Mouse (Mus musculus) ES-Bruce4 (cell line): Measurements from ENCODE around the gene Icam4. TPM values are rescaled to one million over a fixed set of nuclear protein-coding genes. Genes with fewer than 3 reads are reported as not detected.

ENCODE experiments used
- H3K27ac ChIP-seq: 2 replicates; pipeline ENCODE4 v1.5.1; 2012; ENCODE audit warnings: low read length, inconsistent platforms; ENCODE audit not compliant: insufficient read depth
- H3K27me3 ChIP-seq: 2 replicates; pipeline ENCODE4 v1.6.1; 2012; ENCODE audit warnings: mild to moderate bottlenecking, low read length, inconsistent platforms; ENCODE audit not compliant: control insufficient read depth, poor library complexity, insufficient read depth, severe bottlenecking
- H3K36me3 ChIP-seq: 2 replicates; pipeline ENCODE4 v1.6.1; 2012; ENCODE audit warnings: inconsistent platforms, mild to moderate bottlenecking, low read length, moderate library complexity; ENCODE audit not compliant: control insufficient read depth, poor library complexity, insufficient read depth, severe bottlenecking
- H3K4me1 ChIP-seq: one replicate; pipeline ENCODE4 v1.8.1; 2011; ENCODE audit warnings: low read length; ENCODE audit not compliant: control insufficient read depth, insufficient read depth
- H3K4me3 ChIP-seq: 2 replicates; pipeline ENCODE4 v1.5.1; 2011; ENCODE audit warnings: low read depth, mild to moderate bottlenecking, low read length
- H3K9ac ChIP-seq: 2 replicates; pipeline ENCODE4 v1.6.1; 2012; ENCODE audit warnings: low read depth, mild to moderate bottlenecking, inconsistent platforms; ENCODE audit not compliant: poor library complexity, severe bottlenecking
- H3K9me3 ChIP-seq: replicated peaks from 2 replicates; pipeline ENCODE4 v1.6.1; 2012; ENCODE audit warnings: mild to moderate bottlenecking, low read length, inconsistent platforms; ENCODE audit not compliant: control insufficient read depth, poor library complexity, insufficient read depth, severe bottlenecking
- CTCF ChIP-seq: IDR thresholded peaks from one replicate; pipeline ENCODE4 v1.8.1; 2011; ENCODE audit warnings: low read depth, low read length
- EP300 ChIP-seq: IDR thresholded peaks from 2 replicates; pipeline ENCODE4 v1.6.1; 2011; ENCODE audit warnings: low read depth, low read length; ENCODE audit not compliant: insufficient read depth
- POLR2A ChIP-seq: IDR thresholded peaks from one replicate; pipeline ENCODE4 v1.8.1; 2011; ENCODE audit warnings: low read length; ENCODE audit not compliant: insufficient read depth
- polyA plus RNA-seq: library from polyadenylated mRNA; stranded (reverse); fragments of >200 nt; gene quantifications from 2 replicates; pipeline ENCODE4 v1.2.4, GENCODE M21; 2011; ENCODE audit warnings: low read depth; ENCODE audit not compliant: missing spikeins, insufficient read depth, insufficient read length

Icam4 gene
- polyA plus RNA-seq, 1 experiment, result not detected

GRCm38 (mm10) chr9:21025258-21025810 lies 3.8 kb upstream of the Icam4 start:
- no peak overlapping the region for H3K4me3 ChIP-seq

DNA sequence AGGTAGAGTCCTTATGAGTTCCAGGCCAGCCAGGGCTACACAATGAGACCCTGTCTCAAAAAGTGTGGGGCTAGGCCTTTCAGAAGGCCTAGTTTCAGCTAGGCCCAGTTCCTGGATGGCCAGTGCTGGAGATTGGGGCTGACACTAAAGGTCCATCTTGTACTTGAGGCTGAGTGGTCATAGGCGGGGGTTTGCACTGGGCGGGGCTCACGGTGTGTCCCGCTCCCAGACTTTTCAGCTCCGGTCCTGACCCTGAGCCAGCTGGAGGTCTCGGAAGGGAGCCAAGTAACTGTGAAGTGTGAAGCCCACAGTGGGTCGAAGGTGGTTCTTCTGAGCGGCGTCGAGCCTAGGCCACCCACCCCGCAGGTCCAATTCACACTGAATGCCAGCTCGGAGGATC lies 2.3 kb upstream of the Icam4 start:
- Histone ChIP-seq H3K9ac (no peak overlapping the region), H3K27me3 (no peaks in the 10 kb centered on the region)
- no peak for TF ChIP-seq POLR2A
- TF ChIP-seq EP300, result no peak
- TF ChIP-seq CTCF, result no peak

More at GRCm38 (mm10) chr9:21025258-21025810, 3.8 kb upstream of the Icam4 start:
- H3K27me3 ChIP-seq, result no peaks in the 10 kb centered on the region
- no peak overlapping the region for H3K27ac ChIP-seq
- peaks cover 9% of the 10 kb centered on the region for H3K36me3 ChIP-seq
- no peak for TF ChIP-seq EP300
- no peak for TF ChIP-seq POLR2A
- no peak for TF ChIP-seq CTCF
- H3K4me1 ChIP-seq, result peaks cover 9% of the 10 kb centered on the region
- H3K9me3 ChIP-seq, result no peaks in the 10 kb centered on the region
- no peak overlapping the region for H3K9ac ChIP-seq

GRCm38 (mm10) chr9:21027774-21028290 lies 1.3 kb upstream of the Icam4 start:
- H3K4me3 ChIP-seq, result no peak overlapping the region
- H3K27me3 ChIP-seq, result no peaks in the 10 kb centered on the region; the same call in 1 of the 2 replicates
- no peak overlapping the region for H3K9ac ChIP-seq
- H3K4me1 ChIP-seq, result peaks cover 9% of the 10 kb centered on the region
- peak; percentile 80 for TF ChIP-seq EP300
- no peak for TF ChIP-seq CTCF
- no peak for TF ChIP-seq POLR2A
- H3K9me3 ChIP-seq, result no peaks in the 10 kb centered on the region
- H3K36me3 ChIP-seq, result peaks cover 3% of the 10 kb centered on the region; the same call in 1 of the 2 replicates
- H3K27ac ChIP-seq, result no peak overlapping the region

More for the DNA sequence above, 2.3 kb upstream of the Icam4 start:
- H3K4me3 ChIP-seq, result no peak overlapping the region
- H3K9me3 ChIP-seq, result no peaks in the 10 kb centered on the region
- peaks cover 9% of the 10 kb centered on the region for H3K4me1 ChIP-seq
- H3K36me3 ChIP-seq, result peaks cover 3% of the 10 kb centered on the region; the same call in 1 of the 2 replicates
- no peak overlapping the region for H3K27ac ChIP-seq

DNA sequence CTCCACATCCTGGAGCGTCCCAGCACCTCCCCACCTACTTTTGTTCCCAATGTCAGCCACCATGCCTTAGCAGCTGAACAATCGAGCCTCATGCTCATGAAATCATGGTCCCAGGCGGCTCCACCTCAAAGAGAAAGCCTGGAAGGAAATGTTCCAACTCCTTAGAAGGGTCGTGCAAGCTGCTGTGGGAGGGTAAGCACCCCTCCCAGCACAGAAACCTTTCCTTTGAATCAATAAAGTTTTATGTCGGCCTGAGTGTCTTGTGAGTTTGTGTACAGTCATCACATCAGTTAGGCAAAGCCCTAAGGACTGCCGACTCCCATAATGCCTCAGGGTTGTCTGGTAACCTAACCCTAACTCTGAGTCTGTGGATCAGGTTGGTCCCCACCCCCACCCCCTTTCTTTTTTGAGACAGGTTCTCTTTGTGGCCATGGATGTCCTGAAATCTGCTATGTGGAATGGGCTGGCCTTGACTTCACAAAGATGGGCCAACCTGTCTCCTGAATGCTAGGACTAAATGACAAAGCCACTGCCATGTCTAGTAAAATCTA lies 538 bp upstream of the Icam4 start:
- Histone ChIP-seq H3K9ac (no peak overlapping the region), H3K9me3 (no peaks in the 10 kb centered on the region), H3K4me3 (no peak overlapping the region), H3K27ac (0 out of 2 replicates have a peak overlapping the region, but pooled peaks have one; percentile 10), H3K27me3 (no peaks in the 10 kb centered on the region; the same call in 1 of the 2 replicates), H3K36me3 (peaks cover 3% of the 10 kb centered on the region; the same call in 1 of the 2 replicates), H3K4me1 (peaks cover 9% of the 10 kb centered on the region)
- TF ChIP-seq POLR2A (no peak), EP300 (no peak), CTCF (no peak)

- H3K4me3 ChIP-seq, result peak overlapping the region; percentile 44
- H3K27ac ChIP-seq, result no peak overlapping the region
- H3K27me3 ChIP-seq, result no peaks in the 10 kb centered on the region; the same call in 1 of the 2 replicates
- no peaks in the 10 kb centered on the region for H3K9me3 ChIP-seq
- peaks cover 9% of the 10 kb centered on the region for H3K4me1 ChIP-seq
- no peak for TF ChIP-seq EP300
- no peak for TF ChIP-seq CTCF
- TF ChIP-seq POLR2A, result no peak
- peak overlapping the region; percentile 23 for H3K9ac ChIP-seq
- H3K36me3 ChIP-seq, result peaks cover 3% of the 10 kb centered on the region; the same call in 1 of the 2 replicates
Measured at GRCm38 (mm10) chr9:21030055-21030600, 955 bp downstream of the Icam4 start.

GRCm38 (mm10) chr9:21030781-21031250 lies 1.6 kb downstream of the Icam4 start:
- H3K9me3 ChIP-seq, result no peaks in the 10 kb centered on the region
- H3K36me3 ChIP-seq, result peaks cover 1% of the 10 kb centered on the region; the same call in 1 of the 2 replicates
- H3K4me1 ChIP-seq, result peaks cover 9% of the 10 kb centered on the region
- H3K27me3 ChIP-seq, result no peaks in the 10 kb centered on the region; the same call in 1 of the 2 replicates
- peak overlapping the region; percentile 13; the same call in 1 of the 2 replicates for H3K9ac ChIP-seq
- peak; percentile 34 for TF ChIP-seq CTCF
- no peak for TF ChIP-seq POLR2A
- no peak overlapping the region for H3K27ac ChIP-seq
- peak overlapping the region; percentile 73 for H3K4me3 ChIP-seq
